Mouse (Mus musculus): Measurements from ENCODE around the gene Ikzf2.

The Ikzf2 gene

DNA sequence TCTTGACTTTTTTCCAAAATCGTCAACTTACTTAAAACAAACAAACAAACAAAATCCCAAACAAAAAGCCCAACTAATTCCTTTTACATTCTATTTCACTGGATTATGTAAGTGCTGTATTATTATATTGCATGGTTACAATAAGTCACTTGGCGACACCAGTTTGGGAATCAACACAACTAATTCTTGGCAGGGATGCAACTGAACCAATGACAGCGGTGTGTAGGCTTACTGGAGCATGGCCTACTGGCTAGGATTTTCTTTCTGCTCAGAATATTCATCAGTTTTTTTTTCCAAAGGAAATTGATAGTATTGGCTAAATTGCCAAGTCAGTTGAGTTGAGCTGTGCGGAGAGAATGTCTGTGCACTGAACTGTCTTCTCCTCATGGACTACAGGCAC lies 167.7 kb downstream of the Ikzf2 start:
- intact Hi-C loops (cut with DNase I), result no loop called here

GRCm38 (mm10) chr1:69518012-69518411 lies 169.0 kb downstream of the Ikzf2 start:
- intact Hi-C loops (cut with DNase I), result no loop called here

DNA sequence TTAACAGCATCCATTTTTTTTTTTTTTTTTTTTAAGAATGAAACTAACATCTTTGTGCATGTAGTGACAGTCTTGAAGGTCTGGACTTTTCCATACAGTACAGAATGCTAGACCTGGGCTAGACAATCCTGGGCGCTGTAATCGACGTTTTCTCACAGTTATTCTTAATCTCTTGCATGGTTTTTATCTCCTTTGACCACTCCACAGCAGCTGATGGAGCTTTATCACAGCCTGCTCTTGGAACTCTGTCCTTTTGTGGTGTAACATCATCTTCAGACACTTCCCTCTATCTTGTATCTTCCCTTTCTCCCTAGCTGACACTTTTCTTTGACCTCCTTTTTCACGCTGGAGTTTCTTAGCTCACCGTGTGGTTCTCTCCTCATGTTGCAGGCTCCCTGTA lies 170.9 kb downstream of the Ikzf2 start:
- intact Hi-C loops (cut with DNase I), result no loop called here

DNA sequence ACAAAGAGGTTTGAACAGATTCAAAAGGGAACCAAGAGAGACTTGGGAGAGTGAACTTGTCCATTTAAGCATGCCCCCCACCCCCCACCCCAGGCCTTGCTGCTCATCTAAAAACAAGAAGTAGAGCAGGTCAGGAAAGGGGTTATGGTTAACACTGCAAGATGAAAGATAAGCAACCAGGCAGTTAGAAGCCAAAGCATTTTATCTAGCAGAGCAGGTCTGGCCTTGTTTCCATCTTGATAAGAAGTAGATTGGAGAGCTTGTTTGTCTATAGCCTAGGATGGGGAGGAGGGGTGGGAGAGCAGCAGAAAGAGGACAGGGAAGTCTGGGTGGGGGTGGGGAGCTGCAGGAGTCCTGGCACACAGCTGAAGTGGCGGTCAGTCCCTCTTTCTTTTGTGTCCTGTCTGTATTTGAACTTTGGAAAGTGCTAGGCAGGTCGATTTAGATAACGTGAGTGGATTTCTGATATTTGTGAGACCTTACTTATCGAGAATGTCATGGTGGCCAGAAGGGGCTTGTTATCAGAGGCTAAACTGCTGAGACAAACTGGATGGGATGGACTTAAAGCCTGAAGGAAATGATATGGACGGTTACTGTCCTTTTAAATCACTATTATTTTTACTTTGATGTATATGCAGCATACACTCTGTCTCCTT lies 173.3 kb downstream of the Ikzf2 start:
- intact Hi-C loops (cut with DNase I), result no loop called here

DNA sequence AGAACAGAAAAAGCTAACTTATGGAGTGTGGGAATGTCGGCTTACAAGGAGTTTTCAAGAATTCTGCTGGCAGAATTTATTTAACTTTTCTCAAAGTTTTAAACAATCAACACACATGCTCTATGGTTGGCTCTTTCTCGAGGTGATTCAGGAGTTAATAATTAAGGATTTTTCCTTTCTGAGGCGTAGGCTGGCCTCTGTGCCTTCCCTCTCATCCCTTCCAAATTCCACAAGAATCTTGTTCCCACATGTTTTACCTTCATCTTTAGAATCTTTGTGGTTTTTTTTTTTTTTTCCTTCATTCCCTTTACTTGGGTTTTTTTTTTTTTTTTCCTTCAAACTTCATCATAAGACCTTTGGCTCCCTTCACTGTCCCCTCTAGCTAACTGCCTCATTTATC lies 178.8 kb downstream of the Ikzf2 start:
- intact Hi-C loops (cut with DNase I), result no loop called here

- intact Hi-C loops (cut with DNase I), result no loop called here
Measured at GRCm38 (mm10) chr1:69507513-69507912, 179.5 kb downstream of the Ikzf2 start.

GRCm38 (mm10) chr1:69506615-69507159 lies 180.4 kb downstream of the Ikzf2 start:
- intact Hi-C loops (cut with DNase I), result no loop called here

GRCm38 (mm10) chr1:69506011-69506410 lies 181.0 kb downstream of the Ikzf2 start:
- intact Hi-C loops (cut with DNase I), result no loop called here

DNA sequence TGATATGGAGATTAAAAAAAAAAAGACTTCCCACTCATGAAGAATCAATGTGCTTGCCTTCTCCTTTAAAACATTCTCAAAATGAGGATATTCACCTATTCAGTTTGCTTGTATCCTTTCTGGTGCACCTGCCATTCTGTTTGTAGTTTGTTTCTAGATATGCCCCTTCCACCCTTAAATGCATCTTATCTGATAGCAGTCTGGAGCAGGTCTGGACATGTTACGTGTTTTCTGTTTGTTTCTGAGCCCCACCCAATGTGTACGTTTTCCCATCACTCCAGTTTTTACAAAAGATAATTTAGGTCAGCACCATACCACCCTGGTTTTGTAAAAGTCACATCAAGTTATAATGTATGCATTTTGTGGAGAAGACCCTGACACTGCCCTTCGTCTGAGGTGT lies 186.7 kb downstream of the Ikzf2 start:
- intact Hi-C loops (cut with DNase I), result no loop called here

DNA sequence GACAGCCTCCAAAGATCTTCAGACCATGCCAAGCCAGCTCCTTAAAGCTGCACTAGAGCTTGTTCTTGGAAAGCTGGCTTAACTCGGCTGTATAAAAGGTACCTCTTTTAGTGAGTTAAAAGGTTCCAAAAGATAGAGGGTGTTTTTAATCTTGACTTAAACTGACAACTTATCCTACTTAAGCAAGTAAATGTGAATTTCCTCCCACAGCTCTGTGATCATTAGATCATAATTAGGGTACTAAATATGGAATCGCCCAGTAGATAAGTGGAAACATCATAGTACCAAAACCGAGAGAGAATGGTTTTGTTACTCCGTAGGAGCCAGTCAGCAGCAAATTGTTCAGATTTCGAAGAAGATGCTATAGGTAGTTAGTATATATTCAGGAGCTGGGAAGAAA lies 187.4 kb downstream of the Ikzf2 start:
- intact Hi-C loops (cut with DNase I), result no loop called here

GRCm38 (mm10) chr1:69498862-69499306 lies 188.2 kb downstream of the Ikzf2 start:
- intact Hi-C loops (cut with DNase I), result no loop called here

DNA sequence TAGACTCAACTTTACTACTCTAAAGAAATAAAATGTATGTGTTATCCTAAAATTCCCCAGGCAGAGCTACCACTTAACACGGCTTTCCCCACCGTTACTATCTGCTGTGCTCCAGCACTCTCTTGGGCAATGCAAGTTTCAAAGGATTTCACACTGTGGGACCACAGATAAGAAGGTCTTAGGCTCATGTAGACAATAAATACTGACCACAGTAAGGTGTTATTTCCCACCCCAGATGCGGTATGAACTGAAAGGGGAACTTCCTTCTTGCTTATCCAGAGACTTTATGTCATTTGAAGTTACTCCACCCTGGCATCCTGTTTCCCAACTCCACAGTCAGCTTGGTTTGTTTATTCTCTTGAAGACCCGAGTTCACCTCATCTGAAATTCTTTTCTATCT lies 191.0 kb downstream of the Ikzf2 start:
- intact Hi-C loops (cut with DNase I), result no loop called here

DNA sequence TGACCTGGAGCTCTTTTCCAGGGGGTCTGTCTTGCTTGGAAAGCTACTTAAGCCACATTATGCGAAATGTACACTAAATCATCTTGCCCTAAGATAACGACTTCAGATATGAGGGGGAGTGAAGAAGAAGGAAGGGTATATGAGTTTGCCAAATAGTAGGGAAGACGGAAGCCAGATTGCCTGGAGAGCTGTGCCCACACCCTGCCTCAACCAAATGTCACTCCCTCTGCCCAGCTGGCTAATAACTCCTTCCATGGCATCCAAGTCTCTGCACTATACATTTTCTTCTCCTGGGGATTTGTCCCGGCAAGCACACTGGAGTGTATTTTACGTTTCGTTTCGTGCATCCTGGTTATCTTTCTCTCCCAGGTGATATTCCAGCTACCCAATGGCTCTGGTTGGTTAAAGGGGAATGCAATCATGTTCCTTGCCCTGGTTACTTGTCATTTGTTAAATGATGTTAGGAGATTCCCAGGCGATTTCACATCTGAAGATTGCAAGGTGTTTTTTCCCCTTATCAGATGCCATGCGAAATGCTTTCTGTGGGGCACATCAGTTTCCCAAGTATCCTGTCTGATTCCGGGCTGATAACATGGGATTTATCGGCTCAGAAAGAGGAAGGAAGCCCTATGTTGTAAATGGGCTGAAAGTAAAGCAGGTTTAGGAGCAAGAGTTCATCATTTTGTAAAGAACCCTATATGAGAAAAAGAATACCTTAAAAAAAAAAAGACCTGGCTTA lies 193.6 kb downstream of the Ikzf2 start:
- intact Hi-C loops (cut with DNase I), result no loop called here

DNA sequence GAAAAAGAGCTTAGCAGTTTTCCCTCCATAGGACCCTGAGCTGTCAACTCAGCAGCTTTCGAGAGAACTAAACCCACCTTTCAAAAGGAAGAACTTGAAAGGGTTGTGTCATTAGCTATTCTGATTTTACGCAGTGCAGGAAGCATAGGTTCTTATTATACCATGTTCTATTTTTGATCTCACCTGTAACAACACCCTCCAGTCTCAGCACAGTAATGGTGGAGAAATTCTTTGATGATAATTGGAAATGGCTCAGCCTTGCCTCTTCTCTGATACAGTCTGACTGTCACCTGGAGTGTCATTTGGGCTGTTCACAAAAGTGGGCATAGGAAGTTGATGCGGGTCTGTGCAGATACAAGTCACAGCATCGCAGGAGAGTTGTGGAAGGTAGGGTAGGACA lies 195.0 kb downstream of the Ikzf2 start:
- intact Hi-C loops (cut with DNase I), result no loop called here

GRCm38 (mm10) chr1:69489026-69489425 lies 198.0 kb downstream of the Ikzf2 start:
- intact Hi-C loops (cut with DNase I), result no loop called here

DNA sequence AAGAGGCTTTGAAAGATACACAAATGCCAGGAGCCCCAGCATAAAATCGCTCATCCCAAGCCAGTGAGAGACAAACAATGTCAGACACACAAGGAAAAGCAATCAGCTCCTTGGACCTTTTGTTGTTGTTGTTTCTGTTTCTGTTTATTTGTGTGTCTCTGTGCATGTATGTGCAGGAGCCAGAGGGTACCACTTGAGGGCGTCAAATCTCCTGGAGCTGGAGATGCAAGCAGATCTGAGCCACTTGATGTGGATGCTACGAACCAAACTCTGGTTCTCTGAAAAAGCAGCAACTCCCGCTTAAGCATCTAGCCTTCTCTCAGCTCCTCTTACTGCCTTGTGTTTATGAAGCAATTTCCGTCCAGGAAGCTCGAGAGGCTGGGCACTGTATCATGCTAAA lies 198.4 kb downstream of the Ikzf2 start:
- intact Hi-C loops (cut with DNase I), result no loop called here

Measured in adrenal gland (tissue).